Mouse (Mus musculus) midbrain, postnatal 0 days (tissue): ENCODE measurements around the gene Vgll4. TPM values are rescaled to one million over a fixed set of nuclear protein-coding genes. Genes with fewer than 3 reads are reported as not detected.

Source experiments
- ATAC-seq: fragments of 200-750 bp; cut with Nextera tagmentation; 2 replicates; pipeline ENCODE4 v1.8.0; 2017; ENCODE audit warnings: moderate number of reproducible peaks, mild to moderate bottlenecking, moderate TSS enrichment, moderate library complexity; ENCODE audit not compliant: low FRiP score
- DNase-seq: peaks from one replicate; pipeline ENCODE4 v3.0.0-alpha.2; 2015; ENCODE audit warnings: low spot score
- H3K27ac ChIP-seq: fragments of 300-500 bp; sonication (generic); 2 replicates; pipeline ENCODE4 v1.5.1; 2014; ENCODE audit warnings: low read depth, mild to moderate bottlenecking, low read length, mixed read lengths
- H3K27me3 ChIP-seq: fragments of 300-500 bp; sonication (generic); 2 replicates; pipeline ENCODE4 v1.6.1; 2014; ENCODE audit warnings: low read length, control low read depth, mixed read lengths; ENCODE audit not compliant: insufficient read depth
- H3K36me3 ChIP-seq: fragments of 300-500 bp; sonication (generic); 2 replicates; pipeline ENCODE4 v1.6.1; 2014; ENCODE audit warnings: low read length, control low read depth, mixed read lengths; ENCODE audit not compliant: insufficient read depth
- H3K4me1 ChIP-seq: fragments of 300-500 bp; sonication (generic); 2 replicates; pipeline ENCODE4 v1.6.1; 2014; ENCODE audit warnings: mild to moderate bottlenecking, control low read depth, antibody characterized with exemption, low read length, mixed read lengths; ENCODE audit not compliant: insufficient read depth
- H3K4me2 ChIP-seq: fragments of 300-500 bp; sonication (generic); 2 replicates; pipeline ENCODE4 v1.6.1; 2014; ENCODE audit warnings: low read depth, mild to moderate bottlenecking, low read length, mixed read lengths; ENCODE audit not compliant: poor library complexity, severe bottlenecking
- H3K4me3 ChIP-seq: fragments of 300-500 bp; sonication (generic); 2 replicates; pipeline ENCODE4 v1.5.1; 2014; ENCODE audit warnings: low read depth, mild to moderate bottlenecking, low read length, moderate library complexity
- H3K9ac ChIP-seq: fragments of 300-500 bp; sonication (generic); replicated peaks from 2 replicates; pipeline ENCODE4 v1.6.1; 2014; ENCODE audit warnings: mild to moderate bottlenecking, low read length, moderate library complexity, mixed read lengths; ENCODE audit not compliant: poor library complexity, severe bottlenecking
- H3K9me3 ChIP-seq: fragments of 300-500 bp; sonication (generic); 2 replicates; pipeline ENCODE4 v1.6.1; 2016; ENCODE audit warnings: low read length, control low read depth
- CTCF ChIP-seq: IDR thresholded peaks from 2 replicates; pipeline ENCODE4 v1.5.1; 2016; ENCODE audit warnings: antibody characterized with exemption, mild to moderate bottlenecking
- WGBS: fragments of 180-500 bp; shearing (Covaris S2); extraction: QIAGEN DNeasy Blood & Tissue Kit; methylation state at CpG from one replicate; pipeline ENCODE4 v1.1.7; 2014; 5-methylcytosine and 5-hydroxymethylcytosine counted together
- polyA plus RNA-seq: library from polyadenylated mRNA; unstranded; fragments of >200 nt; fragmentation: Nextera tagmentation; extraction: Ambion mirVana; gene quantifications from 2 replicates; pipeline ENCODE4 v1.2.1, GENCODE M21; 2015
- total RNA-seq: library from RNA; depleted of rRNA; stranded (reverse); fragments of >200 nt; gene quantifications from 2 replicates; pipeline ENCODE4 v1.2.3, GENCODE M21; 2014

Vgll4 gene
- total and polyA plus RNA-seq, 2 experiments from 2014 or later, result 36.0 to 58.5 TPM

GRCm38 (mm10) chr6:114855644-114856043 is 114.2 kb downstream of the Vgll4 start:
- 67% methylated on average over 3 of the region's 3 CpGs for WGBS
- no peak for TF ChIP-seq CTCF
- H3K36me3 ChIP-seq, result peaks cover 10% of the 10 kb centered on the region; the same call in 1 of the 2 replicates
- H3K9ac ChIP-seq, result no peak overlapping the region
- no peak overlapping the region for H3K27ac ChIP-seq
- H3K27me3 ChIP-seq, result no peaks in the 10 kb centered on the region
- H3K4me2 ChIP-seq, result no peak overlapping the region
- 0 out of 2 replicates have a peak, but pooled peaks cover 5% of the 10 kb centered on the region for H3K4me1 ChIP-seq
- no peaks in the 10 kb centered on the region for H3K9me3 ChIP-seq
- H3K4me3 ChIP-seq, result no peak overlapping the region
- DNase-seq (no peak), ATAC-seq (no peak)

GRCm38 (mm10) chr6:114854368-114854767 is 115.4 kb downstream of the Vgll4 start:
- H3K4me2 ChIP-seq, result no peak overlapping the region
- H3K9me3 ChIP-seq, result no peaks in the 10 kb centered on the region
- no peaks in the 10 kb centered on the region for H3K27me3 ChIP-seq
- ATAC-seq, result no peak
- 58% methylated on average over 2 of the region's 2 CpGs for WGBS
- H3K4me1 ChIP-seq, result 0 out of 2 replicates have a peak, but pooled peaks cover 5% of the 10 kb centered on the region
- no peak for DNase-seq
- no peak for TF ChIP-seq CTCF
- H3K36me3 ChIP-seq, result peaks cover 5% of the 10 kb centered on the region; the same call in 1 of the 2 replicates
- no peak overlapping the region for H3K9ac ChIP-seq
- H3K27ac ChIP-seq, result no peak overlapping the region
- no peak overlapping the region for H3K4me3 ChIP-seq

DNA sequence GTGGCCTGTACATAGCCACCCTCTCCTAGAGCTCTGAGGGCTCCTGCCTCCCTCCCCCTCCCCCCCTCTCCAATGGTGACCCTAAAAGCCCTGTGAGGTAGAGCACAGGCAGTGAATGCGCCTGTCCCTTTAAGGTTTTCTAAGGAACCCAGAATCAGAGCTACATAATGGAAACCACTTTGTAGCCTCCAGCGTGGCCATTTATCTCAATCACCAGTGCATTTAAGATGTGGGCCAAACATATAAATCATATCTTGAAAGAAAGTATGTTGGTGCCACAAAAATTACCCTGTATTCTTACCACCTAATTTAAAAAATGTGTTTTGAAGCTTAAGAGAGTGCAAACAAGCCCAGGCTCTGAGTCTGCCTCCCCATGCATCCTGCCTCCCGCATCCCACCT is 117.1 kb downstream of the Vgll4 start:
- peak; percentile 53 for DNase-seq
- 39% methylated on average over 3 of the region's 3 CpGs for WGBS
- ATAC-seq, result no peak
- Histone ChIP-seq H3K4me1 (0 out of 2 replicates have a peak, but pooled peaks cover 5% of the 10 kb centered on the region), H3K4me2 (no peak overlapping the region), H3K27ac (no peak overlapping the region), H3K27me3 (no peaks in the 10 kb centered on the region), H3K36me3 (no peaks in the 10 kb centered on the region), H3K9ac (no peak overlapping the region; the same call in 1 of the 2 replicates), H3K9me3 (no peaks in the 10 kb centered on the region), H3K4me3 (no peak overlapping the region)
- TF ChIP-seq CTCF, result no peak

- Histone ChIP-seq H3K4me3 (no peak overlapping the region), H3K4me2 (no peak overlapping the region), H3K27me3 (no peaks in the 10 kb centered on the region), H3K9ac (no peak overlapping the region), H3K9me3 (no peaks in the 10 kb centered on the region), H3K4me1 (0 out of 2 replicates have a peak, but pooled peaks cover 5% of the 10 kb centered on the region), H3K27ac (no peak overlapping the region), H3K36me3 (no peaks in the 10 kb centered on the region)
- TF ChIP-seq CTCF, result no peak
- ATAC-seq (no peak), DNase-seq (no peak)
- WGBS, result 19% methylated on average over 7 of the region's 7 CpGs
These were observed 118.1 kb downstream of the Vgll4 start for GRCm38 (mm10) chr6:114851688-114852087.

DNA sequence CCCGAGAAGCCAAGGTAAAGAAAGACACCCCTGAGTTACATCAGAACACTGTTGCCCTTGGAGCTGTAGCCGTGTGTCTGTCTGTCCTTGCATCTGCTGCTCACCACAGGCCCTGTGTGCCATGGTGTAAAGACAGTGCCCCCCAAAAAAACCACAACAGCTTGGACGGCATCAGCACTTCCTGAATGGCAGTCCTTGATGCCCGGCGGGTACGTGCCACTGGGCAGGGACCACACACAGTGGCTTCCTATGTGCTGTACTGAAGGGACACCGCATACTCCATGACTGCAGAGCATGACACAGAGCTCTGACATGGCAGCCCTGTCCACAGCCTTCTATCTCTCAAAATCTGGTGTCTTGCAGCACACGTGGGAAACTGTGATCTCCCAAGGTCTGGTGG is 120.0 kb downstream of the Vgll4 start:
- no peaks in the 10 kb centered on the region for H3K9me3 ChIP-seq
- H3K4me1 ChIP-seq, result peaks cover 3% of the 10 kb centered on the region; the same call in 1 of the 2 replicates
- H3K27me3 ChIP-seq, result no peaks in the 10 kb centered on the region
- TF ChIP-seq CTCF, result no peak
- H3K9ac ChIP-seq, result no peak overlapping the region
- no peak overlapping the region for H3K27ac ChIP-seq
- ATAC-seq (no peak), DNase-seq (no peak)
- H3K4me2 ChIP-seq, result no peak overlapping the region
- no peaks in the 10 kb centered on the region for H3K36me3 ChIP-seq
- no peak overlapping the region for H3K4me3 ChIP-seq
- WGBS, result 87% methylated on average over 8 of the region's 8 CpGs

DNA sequence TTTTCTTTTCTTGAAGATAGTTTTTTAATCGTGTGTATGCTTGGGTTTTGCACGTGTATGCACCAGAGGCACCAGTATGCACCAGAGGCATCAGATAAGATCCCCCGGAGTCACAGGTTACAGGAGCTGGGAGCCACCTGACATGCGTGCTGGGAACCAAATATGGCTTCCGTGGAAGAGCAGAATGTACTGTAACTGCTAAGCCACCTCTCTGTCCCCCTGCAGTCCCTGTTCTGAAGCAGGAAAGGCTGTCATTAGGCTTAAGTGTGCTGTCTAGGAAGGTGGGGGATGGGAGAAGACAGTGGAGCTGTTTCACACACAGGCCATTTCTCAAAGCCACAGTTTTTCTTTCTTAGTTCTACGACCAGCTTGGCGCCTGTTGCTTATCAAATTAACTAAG is 121.0 kb downstream of the Vgll4 start:
- Histone ChIP-seq H3K4me2 (no peak overlapping the region), H3K9ac (no peak overlapping the region), H3K27me3 (no peaks in the 10 kb centered on the region), H3K4me3 (no peak overlapping the region), H3K36me3 (no peaks in the 10 kb centered on the region), H3K27ac (no peak overlapping the region), H3K4me1 (peaks cover 2% of the 10 kb centered on the region; the same call in 1 of the 2 replicates), H3K9me3 (no peaks in the 10 kb centered on the region)
- no peak for DNase-seq
- no peak for TF ChIP-seq CTCF
- ATAC-seq, result no peak
- 61% methylated on average over 7 of the region's 7 CpGs for WGBS
